Mouse (Mus musculus) megakaryocyte-erythroid progenitor cell, adult 5-6 weeks (primary cell): ENCODE results near the gene Bricd5. TPM values are rescaled to one million over a fixed set of nuclear protein-coding genes. Genes with fewer than 3 reads are reported as not detected.

Experiments used
- ATAC-seq: replicated peaks from 2 replicates; pipeline ENCODE4 v1.8.0; 2016; ENCODE audit warnings: mild to moderate bottlenecking, inconsistent platforms; ENCODE audit not compliant: severe bottlenecking, poor library complexity, low FRiP score, low TSS enrichment
- total RNA-seq, 2 experiments: library from RNA; stranded (forward) in 1 of 2; stranded (reverse) in 1 of 2; fragments of 200-1000, 215-1000 nt in 1 of 2; fragments of >200 nt in 1 of 2; fragmentation: Nextera tagmentation in 1 of 2; gene quantifications; 2 replicates each; pipeline ENCODE4 v1.2.3; 2014 to 2017

The Bricd5 gene
- total RNA-seq, 2 experiments from 2014 or later = not detected

- no peak for ATAC-seq
Observed at GRCm38 (mm10) chr17:24507806-24508460, 34.2 kb downstream of the Bricd5 start.

- peak; percentile 58 for ATAC-seq
Observed at GRCm38 (mm10) chr17:24513609-24514008, 39.9 kb downstream of the Bricd5 start.

- no peak for ATAC-seq
Observed at GRCm38 (mm10) chr17:24514270-24515257, 40.9 kb downstream of the Bricd5 start.

GRCm38 (mm10) chr17:24520450-24520849 lies 46.8 kb downstream of the Bricd5 start:
- no peak for ATAC-seq

GRCm38 (mm10) chr17:24524734-24525133 lies 51.0 kb downstream of the Bricd5 start:
- ATAC-seq = no peak

Other genes with a start within 250 kb of the Bricd5 start
- 34.7 and 40.9 TPM in 2 replicates for gene Ccnf, start 222.4 kb upstream of the Bricd5 start, total RNA-seq (2014; fragmentation: Nextera tagmentation)
- 17.5 and 24.4 TPM in 2 replicates for gene Ccnf, start 222.4 kb upstream of the Bricd5 start, total RNA-seq (2017)
- gene Abca17, start 122.8 kb upstream of the Bricd5 start, total RNA-seq (2014; fragmentation: Nextera tagmentation) = not detected in 2 replicates
- gene Abca17, start 122.8 kb upstream of the Bricd5 start, total RNA-seq (2017) = not detected in 2 replicates
- gene Abca3, start 121.9 kb upstream of the Bricd5 start, total RNA-seq (2014; fragmentation: Nextera tagmentation) = 103 and 105 TPM in 2 replicates
- 30.3 and 39.6 TPM in 2 replicates for gene Abca3, start 121.9 kb upstream of the Bricd5 start, total RNA-seq (2017)
- gene Rnps1, start 59.3 kb upstream of the Bricd5 start, total RNA-seq (2014; fragmentation: Nextera tagmentation) = 325 and 334 TPM in 2 replicates
- 263 and 290 TPM in 2 replicates for gene Rnps1, start 59.3 kb upstream of the Bricd5 start, total RNA-seq (2017)
- gene Eci1, start 47.2 kb upstream of the Bricd5 start, total RNA-seq (2014; fragmentation: Nextera tagmentation) = 79.7 and 88.7 TPM in 2 replicates
- gene Eci1, start 47.2 kb upstream of the Bricd5 start, total RNA-seq (2017) = 33.3 and 37.6 TPM in 2 replicates
- 1.2 and 5.0 TPM in 2 replicates for gene Dnase1l2, start 30.8 kb upstream of the Bricd5 start, total RNA-seq (2014; fragmentation: Nextera tagmentation)
- gene Dnase1l2, start 30.8 kb upstream of the Bricd5 start, total RNA-seq (2017) = 0.34 and 2.9 TPM in 2 replicates
- 47.7 and 60.9 TPM in 2 replicates for gene E4f1, start 3.6 kb upstream of the Bricd5 start, total RNA-seq (2014; fragmentation: Nextera tagmentation)
- gene E4f1, start 3.6 kb upstream of the Bricd5 start, total RNA-seq (2017) = 10.5 and 20.8 TPM in 2 replicates
- gene Pgp, start 3.5 kb upstream of the Bricd5 start, total RNA-seq (2014; fragmentation: Nextera tagmentation) = 32.8 and 43.6 TPM in 2 replicates
- 21.9 and 23.4 TPM in 2 replicates for gene Pgp, start 3.5 kb upstream of the Bricd5 start, total RNA-seq (2017)
- 35.8 and 38.7 TPM in 2 replicates for gene Mlst8, start 5.2 kb downstream of the Bricd5 start, total RNA-seq (2014; fragmentation: Nextera tagmentation)
- gene Mlst8, start 5.2 kb downstream of the Bricd5 start, total RNA-seq (2017) = 17.2 and 36.1 TPM in 2 replicates
- not detected in 2 replicates for gene Caskin1, start 14.7 kb downstream of the Bricd5 start, total RNA-seq (2014; fragmentation: Nextera tagmentation)
- not detected in 2 replicates for gene Caskin1, start 14.7 kb downstream of the Bricd5 start, total RNA-seq (2017)
- gene Traf7, start 54.1 kb downstream of the Bricd5 start, total RNA-seq (2014; fragmentation: Nextera tagmentation) = 111 and 143 TPM in 2 replicates
- 66.3 and 84.8 TPM in 2 replicates for gene Traf7, start 54.1 kb downstream of the Bricd5 start, total RNA-seq (2017)
- gene Rab26, start 60.3 kb downstream of the Bricd5 start, total RNA-seq (2014; fragmentation: Nextera tagmentation) = not detected in 2 replicates
- 1.3 TPM in 1 of 2 replicates, not detected in the other for gene Rab26, start 60.3 kb downstream of the Bricd5 start, total RNA-seq (2017)
- 17.2 and 20.5 TPM in 2 replicates for gene Pkd1, start 76.0 kb downstream of the Bricd5 start, total RNA-seq (2014; fragmentation: Nextera tagmentation)
- gene Pkd1, start 76.0 kb downstream of the Bricd5 start, total RNA-seq (2017) = 4.6 and 5.4 TPM in 2 replicates
- 70.8 and 101 TPM in 2 replicates for gene Tsc2, start 158.7 kb downstream of the Bricd5 start, total RNA-seq (2014; fragmentation: Nextera tagmentation)
- gene Tsc2, start 158.7 kb downstream of the Bricd5 start, total RNA-seq (2017) = 39.0 and 44.3 TPM in 2 replicates
- gene Nthl1, start 158.8 kb downstream of the Bricd5 start, total RNA-seq (2014; fragmentation: Nextera tagmentation) = 7.8 and 14.1 TPM in 2 replicates
- gene Nthl1, start 158.8 kb downstream of the Bricd5 start, total RNA-seq (2017) = 4.6 and 12.9 TPM in 2 replicates
- gene Slc9a3r2, start 176.4 kb downstream of the Bricd5 start, total RNA-seq (2014; fragmentation: Nextera tagmentation) = 1.0 TPM in 1 of 2 replicates, not detected in the other
- gene Slc9a3r2, start 176.4 kb downstream of the Bricd5 start, total RNA-seq (2017) = 0.38 and 1.6 TPM in 2 replicates
- gene Npw, start 184.6 kb downstream of the Bricd5 start, total RNA-seq (2014; fragmentation: Nextera tagmentation) = 2.0 TPM in 1 of 2 replicates, not detected in the other
- not detected in 2 replicates for gene Npw, start 184.6 kb downstream of the Bricd5 start, total RNA-seq (2017)
- gene Zfp598, start 195.8 kb downstream of the Bricd5 start, total RNA-seq (2014; fragmentation: Nextera tagmentation) = 44.9 and 65.2 TPM in 2 replicates
- gene Zfp598, start 195.8 kb downstream of the Bricd5 start, total RNA-seq (2017) = 24.7 and 32.1 TPM in 2 replicates
- not detected in 2 replicates for gene Syngr3, start 216.1 kb downstream of the Bricd5 start, total RNA-seq (2014; fragmentation: Nextera tagmentation)
- gene Syngr3, start 216.1 kb downstream of the Bricd5 start, total RNA-seq (2017) = not detected in 2 replicates
- 39.2 and 44.6 TPM in 2 replicates for gene Gfer, start 222.3 kb downstream of the Bricd5 start, total RNA-seq (2014; fragmentation: Nextera tagmentation)
- 67.2 and 87.0 TPM in 2 replicates for gene Gfer, start 222.3 kb downstream of the Bricd5 start, total RNA-seq (2017)
- 3.5 TPM in 1 of 2 replicates, not detected in the other for gene Noxo1, start 222.3 kb downstream of the Bricd5 start, total RNA-seq (2014; fragmentation: Nextera tagmentation)
- 0.53 and 2.0 TPM in 2 replicates for gene Noxo1, start 222.3 kb downstream of the Bricd5 start, total RNA-seq (2017)
- 58.4 and 91.1 TPM in 2 replicates for gene Tbl3, start 233.8 kb downstream of the Bricd5 start, total RNA-seq (2014; fragmentation: Nextera tagmentation)
- 48.9 and 54.8 TPM in 2 replicates for gene Tbl3, start 233.8 kb downstream of the Bricd5 start, total RNA-seq (2017)
- gene Rnf151, start 244.2 kb downstream of the Bricd5 start, total RNA-seq (2014; fragmentation: Nextera tagmentation) = 0.72 TPM in 1 of 2 replicates, not detected in the other
- gene Rnf151, start 244.2 kb downstream of the Bricd5 start, total RNA-seq (2017) = 0.27 TPM in 1 of 2 replicates, not detected in the other
- gene Rps2, start 244.2 kb downstream of the Bricd5 start, total RNA-seq (2014; fragmentation: Nextera tagmentation) = 6,242 and 6,563 TPM in 2 replicates
- 1,324 and 2,144 TPM in 2 replicates for gene Rps2, start 244.2 kb downstream of the Bricd5 start, total RNA-seq (2017)